Mouse (Mus musculus): ENCODE measurements around the gene Tns4. TPM values are rescaled to one million over a fixed set of nuclear protein-coding genes. Genes with fewer than 3 reads are reported as not detected.
A peak's percentile ranks its signal among the peaks of the same experiment; 100 is the strongest.

Tns4 gene
- polyA plus RNA-seq, 1 experiment from 2014 or later = 0.93 TPM

- Histone ChIP-seq H3K36me3 (no peaks in the 10 kb centered on the region), H3K4me3 (replicated peaks) (no peak overlapping the region), H3K27ac (no peak overlapping the region), H3K9me3 (no peaks in the 10 kb centered on the region), H3K9ac (no peak overlapping the region), H3K27me3 (replicated peaks) (no peaks in the 10 kb centered on the region), H3K4me2 (replicated peaks) (no peak overlapping the region), H3K4me1 (replicated peaks) (peaks cover 4% of the 10 kb centered on the region)
- WGBS = 50% methylated on average over 8 of the region's 8 CpGs
- peak; percentile 55; the same call in 1 of the 2 replicates for ATAC-seq
These were observed 7.0 kb downstream of the Tns4 start for GRCm38 (mm10) chr11:99082098-99082497.

- H3K9ac ChIP-seq = no peak overlapping the region
- H3K36me3 ChIP-seq = no peaks in the 10 kb centered on the region
- H3K4me3 ChIP-seq (replicated peaks) = no peak overlapping the region
- no peaks in the 10 kb centered on the region for H3K9me3 ChIP-seq
- H3K4me1 ChIP-seq (replicated peaks) = peaks cover 6% of the 10 kb centered on the region
- no peak overlapping the region for H3K27ac ChIP-seq
- WGBS = 62% methylated on average over 3 of the region's 3 CpGs
- no peak for ATAC-seq
- H3K4me2 ChIP-seq (replicated peaks) = no peak overlapping the region
- no peaks in the 10 kb centered on the region for H3K27me3 ChIP-seq (replicated peaks)
These were observed 7.5 kb downstream of the Tns4 start for GRCm38 (mm10) chr11:99081566-99081965.

GRCm38 (mm10) chr11:99080902-99081543 is 8.1 kb downstream of the Tns4 start:
- no peak for ATAC-seq
- 84% methylated on average over 9 of the region's 9 CpGs for WGBS
- H3K27ac ChIP-seq = no peak overlapping the region

GRCm38 (mm10) chr11:99077869-99078268 is 11.2 kb downstream of the Tns4 start:
- H3K9me3 ChIP-seq = no peaks in the 10 kb centered on the region
- no peak for ATAC-seq
- WGBS = 62% methylated on average over 8 of the region's 8 CpGs
- H3K4me2 ChIP-seq (replicated peaks) = no peak overlapping the region
- H3K27ac ChIP-seq = no peak overlapping the region
- no peaks in the 10 kb centered on the region for H3K27me3 ChIP-seq (replicated peaks)
- H3K36me3 ChIP-seq = no peaks in the 10 kb centered on the region
- no peak overlapping the region for H3K4me3 ChIP-seq (replicated peaks)
- H3K9ac ChIP-seq = no peak overlapping the region
- peaks cover 6% of the 10 kb centered on the region for H3K4me1 ChIP-seq (replicated peaks)

More at GRCm38 (mm10) chr11:99080902-99081543, 8.1 kb downstream of the Tns4 start:
- Histone ChIP-seq H3K4me1 (replicated peaks) (peaks cover 6% of the 10 kb centered on the region), H3K9me3 (no peaks in the 10 kb centered on the region), H3K36me3 (no peaks in the 10 kb centered on the region), H3K27me3 (replicated peaks) (no peaks in the 10 kb centered on the region), H3K4me2 (replicated peaks) (no peak overlapping the region), H3K9ac (no peak overlapping the region), H3K4me3 (replicated peaks) (no peak overlapping the region)

GRCm38 (mm10) chr11:99076744-99077319 is 12.3 kb downstream of the Tns4 start:
- no peak overlapping the region for H3K4me2 ChIP-seq (replicated peaks)
- no peak overlapping the region for H3K27ac ChIP-seq
- H3K9ac ChIP-seq = no peak overlapping the region
- no peaks in the 10 kb centered on the region for H3K9me3 ChIP-seq
- no peaks in the 10 kb centered on the region for H3K36me3 ChIP-seq
- no peak overlapping the region for H3K4me3 ChIP-seq (replicated peaks)
- no peak for ATAC-seq
- H3K4me1 ChIP-seq (replicated peaks) = peaks cover 5% of the 10 kb centered on the region; the same call in 1 of the 2 replicates
- no peaks in the 10 kb centered on the region for H3K27me3 ChIP-seq (replicated peaks)
- 49% methylated on average over 5 of the region's 5 CpGs for WGBS

- H3K4me2 ChIP-seq (replicated peaks) = no peak overlapping the region
- no peak overlapping the region for H3K9ac ChIP-seq
- peaks cover 11% of the 10 kb centered on the region; the same call in 1 of the 2 replicates for H3K4me1 ChIP-seq (replicated peaks)
- no peaks in the 10 kb centered on the region for H3K9me3 ChIP-seq
- WGBS = 65% methylated on average over 5 of the region's 5 CpGs
- ATAC-seq = no peak
- H3K27ac ChIP-seq = no peak overlapping the region
- H3K36me3 ChIP-seq = no peaks in the 10 kb centered on the region
- no peaks in the 10 kb centered on the region for H3K27me3 ChIP-seq (replicated peaks)
- H3K4me3 ChIP-seq (replicated peaks) = no peak overlapping the region
These were observed 15.3 kb downstream of the Tns4 start for GRCm38 (mm10) chr11:99073781-99074180.

GRCm38 (mm10) chr11:99071866-99072265 is 17.2 kb downstream of the Tns4 start:
- H3K27me3 ChIP-seq (replicated peaks) = no peaks in the 10 kb centered on the region
- H3K4me2 ChIP-seq (replicated peaks) = no peak overlapping the region
- peaks cover 11% of the 10 kb centered on the region; the same call in 1 of the 2 replicates for H3K4me1 ChIP-seq (replicated peaks)
- H3K9ac ChIP-seq = no peak overlapping the region
- H3K4me3 ChIP-seq (replicated peaks) = no peak overlapping the region
- H3K27ac ChIP-seq = no peak overlapping the region
- H3K9me3 ChIP-seq = no peaks in the 10 kb centered on the region
- WGBS = 22% methylated on average over 6 of the region's 6 CpGs
- ATAC-seq = no peak; the same call in 1 of the 2 replicates
- H3K36me3 ChIP-seq = no peaks in the 10 kb centered on the region

- H3K27me3 ChIP-seq (replicated peaks) = no peaks in the 10 kb centered on the region
- WGBS = 77% methylated on average over 5 of the region's 5 CpGs
- H3K4me1 ChIP-seq (replicated peaks) = peaks cover 20% of the 10 kb centered on the region
- H3K27ac ChIP-seq = no peak overlapping the region
- H3K4me2 ChIP-seq (replicated peaks) = no peak overlapping the region
- H3K4me3 ChIP-seq (replicated peaks) = no peak overlapping the region
- no peak for ATAC-seq
- no peaks in the 10 kb centered on the region for H3K9me3 ChIP-seq
- no peak overlapping the region for H3K9ac ChIP-seq
- no peaks in the 10 kb centered on the region for H3K36me3 ChIP-seq
These were observed 20.7 kb downstream of the Tns4 start for GRCm38 (mm10) chr11:99068455-99068854.

GRCm38 (mm10) chr11:99067591-99067990 is 21.5 kb downstream of the Tns4 start:
- Histone ChIP-seq H3K4me2 (replicated peaks) (no peak overlapping the region), H3K4me1 (replicated peaks) (peaks cover 25% of the 10 kb centered on the region), H3K27me3 (replicated peaks) (no peaks in the 10 kb centered on the region), H3K9ac (no peak overlapping the region), H3K9me3 (no peaks in the 10 kb centered on the region), H3K27ac (no peak overlapping the region), H3K36me3 (no peaks in the 10 kb centered on the region), H3K4me3 (replicated peaks) (no peak overlapping the region)
- WGBS = 89% methylated on average over 8 of the region's 8 CpGs
- ATAC-seq = no peak

GRCm38 (mm10) chr11:99065979-99066378 is 23.1 kb downstream of the Tns4 start:
- Histone ChIP-seq H3K36me3 (no peaks in the 10 kb centered on the region), H3K27ac (0 out of 2 replicates have a peak overlapping the region, but pooled peaks have one; percentile 10), H3K4me1 (replicated peaks) (peaks cover 18% of the 10 kb centered on the region), H3K27me3 (replicated peaks) (no peaks in the 10 kb centered on the region), H3K9me3 (no peaks in the 10 kb centered on the region), H3K9ac (no peak overlapping the region), H3K4me3 (replicated peaks) (no peak overlapping the region), H3K4me2 (replicated peaks) (no peak overlapping the region)
- WGBS = 17% methylated on average over 2 of the region's 2 CpGs
- ATAC-seq = peak; percentile 61

- H3K9me3 ChIP-seq = no peaks in the 10 kb centered on the region
- peaks cover 18% of the 10 kb centered on the region for H3K4me1 ChIP-seq (replicated peaks)
- ATAC-seq = no peak
- H3K27ac ChIP-seq = 0 out of 2 replicates have a peak overlapping the region, but pooled peaks have one; percentile 10
- no peak overlapping the region for H3K4me3 ChIP-seq (replicated peaks)
- no peaks in the 10 kb centered on the region for H3K36me3 ChIP-seq
- no peak overlapping the region for H3K9ac ChIP-seq
- WGBS = 73% methylated on average over 3 of the region's 3 CpGs
- no peaks in the 10 kb centered on the region for H3K27me3 ChIP-seq (replicated peaks)
- no peak overlapping the region for H3K4me2 ChIP-seq (replicated peaks)
These were observed 23.8 kb downstream of the Tns4 start for GRCm38 (mm10) chr11:99065353-99065752.

GRCm38 (mm10) chr11:99063406-99064131 is 25.5 kb downstream of the Tns4 start:
- peak; percentile 72 for ATAC-seq
- Histone ChIP-seq H3K4me2 (replicated peaks) (peak overlapping the region; percentile 22; the same call in 1 of the 2 replicates), H3K9me3 (no peaks in the 10 kb centered on the region), H3K27ac (peak overlapping the region; percentile 63), H3K9ac (peak overlapping the region; percentile 17; the same call in 1 of the 2 replicates), H3K27me3 (replicated peaks) (no peaks in the 10 kb centered on the region), H3K36me3 (no peaks in the 10 kb centered on the region), H3K4me1 (replicated peaks) (peaks cover 16% of the 10 kb centered on the region), H3K4me3 (replicated peaks) (no peak overlapping the region)
- 42% methylated on average over 8 of the region's 8 CpGs for WGBS
